Mouse (Mus musculus) forebrain, embryonic 10.5 days (tissue): ENCODE data around the gene Kcnh3. TPM values are rescaled to one million over a fixed set of nuclear protein-coding genes. Genes with fewer than 3 reads are reported as not detected.

Experiments
- DNase-seq: peaks from one replicate; pipeline ENCODE4 v3.0.0-alpha.2; 2017; ENCODE audit warnings: low spot score; ENCODE audit errors: extremely low spot score
- H3K27ac ChIP-seq: fragments of 300-500 bp; sonication (generic); 2 replicates; pipeline ENCODE4 v1.5.1; 2016; ENCODE audit warnings: mild to moderate bottlenecking
- H3K27me3 ChIP-seq: fragments of 300-500 bp; sonication (generic); 2 replicates; pipeline ENCODE4 v1.6.1; 2016; ENCODE audit warnings: mild to moderate bottlenecking; ENCODE audit not compliant: poor library complexity, severe bottlenecking
- H3K36me3 ChIP-seq: fragments of 300-500 bp; sonication (generic); replicated peaks from 2 replicates; pipeline ENCODE4 v1.6.1; 2016; ENCODE audit warnings: mild to moderate bottlenecking, moderate library complexity
- H3K4me1 ChIP-seq: fragments of 300-500 bp; sonication (generic); 2 replicates; pipeline ENCODE4 v1.6.1; 2016
- H3K4me3 ChIP-seq: fragments of 300-500 bp; sonication (generic); 2 replicates; pipeline ENCODE4 v1.5.1; 2016; ENCODE audit warnings: mild to moderate bottlenecking, moderate library complexity
- H3K9me3 ChIP-seq: fragments of 300-500 bp; sonication (generic); 2 replicates; pipeline ENCODE4 v1.6.1; 2016; ENCODE audit warnings: mild to moderate bottlenecking, moderate library complexity
- WGBS: fragments of 180-500 bp; shearing (Covaris S2); methylation state at CpG from one replicate; pipeline ENCODE4 v1.1.7; 2016; 5-methylcytosine and 5-hydroxymethylcytosine counted together
- polyA plus RNA-seq: library from polyadenylated mRNA; unstranded; fragments of >200 nt; fragmentation: Nextera tagmentation; extraction: Ambion mirVana; gene quantifications from 2 replicates; pipeline ENCODE4 v1.2.1, GENCODE M21; 2016

Kcnh3 gene
- polyA plus RNA-seq, 1 experiment from 2014 or later, result not detected

DNA sequence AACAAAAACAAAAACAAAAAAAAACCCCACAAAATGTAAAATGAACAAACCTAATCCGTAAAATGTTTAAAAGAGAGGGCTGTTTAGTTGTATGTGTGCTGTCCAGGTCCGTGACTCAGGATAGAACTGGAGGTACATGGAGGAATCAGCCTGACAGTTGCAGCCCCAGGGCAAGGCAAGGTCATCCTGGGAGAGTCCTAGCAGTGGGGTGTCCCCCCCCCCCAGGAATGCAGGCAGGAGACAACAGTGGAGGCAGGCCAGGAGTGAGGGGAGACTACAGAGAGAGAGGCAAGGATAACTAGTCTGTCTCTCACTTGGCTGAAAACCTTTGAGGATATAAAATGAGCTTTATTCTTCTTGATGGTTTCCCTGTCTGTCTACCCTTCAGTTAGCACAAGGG, 39.7 kb downstream of the Kcnh3 start:
- no peak for DNase-seq
- 79% methylated on average over 2 of the region's 2 CpGs for WGBS
- no peaks in the 10 kb centered on the region for H3K27me3 ChIP-seq

GRCm38 (mm10) chr15:99265679-99266078, 41.0 kb downstream of the Kcnh3 start:
- WGBS, result 14% methylated on average over 4 of the region's 4 CpGs
- H3K27me3 ChIP-seq, result no peaks in the 10 kb centered on the region
- no peak overlapping the region for H3K27ac ChIP-seq
- no peaks in the 10 kb centered on the region for H3K36me3 ChIP-seq
- peaks cover 15% of the 10 kb centered on the region for H3K4me1 ChIP-seq
- no peak overlapping the region for H3K4me3 ChIP-seq
- H3K9me3 ChIP-seq, result no peaks in the 10 kb centered on the region
- DNase-seq, result peak; percentile 66

More for the DNA sequence above, 39.7 kb downstream of the Kcnh3 start:
- Histone ChIP-seq H3K4me1 (peaks cover 26% of the 10 kb centered on the region), H3K4me3 (no peak overlapping the region), H3K27ac (no peak overlapping the region), H3K36me3 (no peaks in the 10 kb centered on the region), H3K9me3 (no peaks in the 10 kb centered on the region)

DNA sequence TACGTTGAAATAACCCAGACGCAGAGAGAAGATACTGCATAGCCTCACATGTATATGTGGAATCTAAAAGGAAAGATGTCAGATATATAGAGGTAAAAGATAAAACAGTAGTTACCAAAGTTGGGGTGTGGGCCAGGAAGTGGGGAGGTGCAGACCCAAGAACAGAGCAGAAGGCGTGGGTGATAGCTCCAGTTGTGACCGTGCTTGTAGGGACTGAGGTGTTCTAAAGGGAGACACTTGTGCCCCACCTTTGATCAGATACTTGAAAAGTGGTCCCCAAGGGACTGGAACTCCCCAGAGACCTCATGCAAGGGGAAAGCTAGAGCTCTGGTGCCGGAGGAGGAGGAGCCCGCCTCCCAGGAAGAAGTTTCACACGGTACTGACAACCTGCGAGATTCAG, 51.4 kb downstream of the Kcnh3 start:
- Histone ChIP-seq H3K9me3 (no peaks in the 10 kb centered on the region), H3K27me3 (peaks cover 8% of the 10 kb centered on the region; the same call in 1 of the 2 replicates), H3K27ac (no peak overlapping the region), H3K36me3 (no peaks in the 10 kb centered on the region), H3K4me3 (no peak overlapping the region), H3K4me1 (peaks cover 12% of the 10 kb centered on the region)
- WGBS, result 91% methylated on average over 8 of the region's 8 CpGs
- no peak for DNase-seq

GRCm38 (mm10) chr15:99278271-99278670, 53.6 kb downstream of the Kcnh3 start:
- H3K9me3 ChIP-seq, result no peaks in the 10 kb centered on the region
- peaks cover 8% of the 10 kb centered on the region; the same call in 1 of the 2 replicates for H3K27me3 ChIP-seq
- H3K4me3 ChIP-seq, result no peak overlapping the region
- no peaks in the 10 kb centered on the region for H3K4me1 ChIP-seq
- no peaks in the 10 kb centered on the region for H3K36me3 ChIP-seq
- no peak for DNase-seq
- no peak overlapping the region for H3K27ac ChIP-seq
- WGBS, result 91% methylated on average over 7 of the region's 7 CpGs

GRCm38 (mm10) chr15:99283456-99283855, 58.8 kb downstream of the Kcnh3 start:
- no peaks in the 10 kb centered on the region for H3K9me3 ChIP-seq
- DNase-seq, result no peak
- no peak overlapping the region for H3K4me3 ChIP-seq
- WGBS, result 66% methylated on average over 10 of the region's 10 CpGs
- H3K27me3 ChIP-seq, result peaks cover 8% of the 10 kb centered on the region; the same call in 1 of the 2 replicates
- H3K36me3 ChIP-seq, result no peaks in the 10 kb centered on the region
- no peak overlapping the region for H3K27ac ChIP-seq
- peaks cover 11% of the 10 kb centered on the region for H3K4me1 ChIP-seq

DNA sequence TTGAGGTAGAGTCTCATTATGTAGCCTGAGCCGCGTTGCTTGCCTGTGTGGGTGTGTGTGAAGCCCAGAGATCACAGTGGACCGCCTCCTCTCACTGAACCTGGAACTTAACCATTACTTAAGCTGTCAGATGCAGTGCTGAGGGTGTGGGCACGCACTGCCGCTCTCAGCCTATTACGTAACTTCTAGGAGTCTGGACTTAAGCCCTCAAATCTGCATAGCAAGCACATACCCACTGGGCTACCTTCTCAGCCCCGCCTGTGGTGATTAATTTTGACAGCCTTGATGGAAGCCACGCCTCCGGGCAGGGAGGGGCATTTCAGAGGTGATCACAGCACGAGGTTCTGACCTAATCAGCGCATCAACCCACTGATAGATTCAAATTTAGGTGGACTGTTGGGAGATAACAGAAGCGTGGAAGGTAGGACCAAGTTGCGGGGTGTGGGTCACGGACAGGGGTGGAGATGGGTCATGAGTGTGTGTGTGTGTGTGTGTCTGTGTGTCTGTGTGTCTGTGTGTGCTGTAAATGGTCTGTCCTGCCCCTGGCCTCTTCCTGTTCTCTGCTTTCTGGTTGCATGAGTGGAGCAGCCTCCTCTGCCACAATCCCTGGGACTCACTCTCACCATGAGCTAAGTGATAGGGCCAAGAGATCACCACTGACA, 60.0 kb downstream of the Kcnh3 start:
- Histone ChIP-seq H3K27ac (no peak overlapping the region), H3K36me3 (no peaks in the 10 kb centered on the region), H3K4me3 (no peak overlapping the region), H3K27me3 (peaks cover 5% of the 10 kb centered on the region; the same call in 1 of the 2 replicates), H3K9me3 (no peaks in the 10 kb centered on the region), H3K4me1 (peaks cover 11% of the 10 kb centered on the region)
- WGBS, result 56% methylated on average over 14 of the region's 14 CpGs
- no peak for DNase-seq

- Histone ChIP-seq H3K4me3 (no peak overlapping the region), H3K27ac (no peak overlapping the region), H3K9me3 (no peaks in the 10 kb centered on the region), H3K4me1 (peaks cover 11% of the 10 kb centered on the region), H3K36me3 (no peaks in the 10 kb centered on the region), H3K27me3 (no peaks in the 10 kb centered on the region; the same call in 1 of the 2 replicates)
- DNase-seq, result no peak
- 58% methylated on average over 8 of the region's 8 CpGs for WGBS
Observed at GRCm38 (mm10) chr15:99285189-99285535, 60.5 kb downstream of the Kcnh3 start.

GRCm38 (mm10) chr15:99290586-99290985, 65.9 kb downstream of the Kcnh3 start:
- WGBS, result 94% methylated on average over 11 of the region's 11 CpGs
- DNase-seq, result no peak
- no peak overlapping the region for H3K4me3 ChIP-seq

More at GRCm38 (mm10) chr15:99290586-99290985, 65.9 kb downstream of the Kcnh3 start:
- H3K9me3 ChIP-seq, result no peaks in the 10 kb centered on the region
- no peaks in the 10 kb centered on the region for H3K27me3 ChIP-seq
- H3K4me1 ChIP-seq, result peaks cover 13% of the 10 kb centered on the region
- H3K27ac ChIP-seq, result no peak overlapping the region
- H3K36me3 ChIP-seq, result no peaks in the 10 kb centered on the region

Other genes with a start within 250 kb of the Kcnh3 start
- 160 and 171 TPM in 2 replicates for gene Tuba1c, start 195.0 kb upstream of the Kcnh3 start, polyA plus RNA-seq
- 0.20 and 0.33 TPM in 2 replicates for gene Prph, start 169.7 kb upstream of the Kcnh3 start, polyA plus RNA-seq
- 51.1 and 53.1 TPM in 2 replicates for gene Troap, start 150.3 kb upstream of the Kcnh3 start, polyA plus RNA-seq
- 0.12 TPM in 1 of 2 replicates, not detected in the other for gene C1ql4, start 137.0 kb upstream of the Kcnh3 start, polyA plus RNA-seq
- 1.0 and 1.2 TPM in 2 replicates for gene Dnajc22, start 131.7 kb upstream of the Kcnh3 start, polyA plus RNA-seq
- 53.5 and 56.5 TPM in 2 replicates for gene Spats2, start 98.9 kb upstream of the Kcnh3 start, polyA plus RNA-seq
- gene Mcrs1, start 27.1 kb downstream of the Kcnh3 start, polyA plus RNA-seq, result 192 and 203 TPM in 2 replicates
- 60.7 and 62.2 TPM in 2 replicates for gene Prpf40b, start 70.2 kb downstream of the Kcnh3 start, polyA plus RNA-seq
- gene Fam186b, start 71.0 kb downstream of the Kcnh3 start, polyA plus RNA-seq, result 0.11 and 0.17 TPM in 2 replicates
- 14.3 and 16.9 TPM in 2 replicates for gene Fmnl3, start 145.6 kb downstream of the Kcnh3 start, polyA plus RNA-seq
- 267 and 272 TPM in 2 replicates for gene Tmbim6, start 168.0 kb downstream of the Kcnh3 start, polyA plus RNA-seq
- 10.9 and 13.7 TPM in 2 replicates for gene Nckap5l, start 232.9 kb downstream of the Kcnh3 start, polyA plus RNA-seq
- 19.6 and 20.5 TPM in 2 replicates for gene Bcdin3d, start 249.9 kb downstream of the Kcnh3 start, polyA plus RNA-seq